Mouse (Mus musculus) heart, embryonic 11.5 days (tissue): ENCODE results near the gene AI661453. TPM values are rescaled to one million over a fixed set of nuclear protein-coding genes. Genes with fewer than 3 reads are reported as not detected.

Source experiments
- ATAC-seq: fragments of 200-750 bp; cut with Nextera tagmentation; replicated peaks from 2 replicates; pipeline ENCODE4 v1.8.0; 2017; ENCODE audit warnings: moderate library complexity; ENCODE audit not compliant: insufficient number of reproducible peaks, low FRiP score, low TSS enrichment
- H3K27ac ChIP-seq: fragments of 300-500 bp; sonication (generic); 2 replicates; pipeline ENCODE4 v1.5.1; 2014; ENCODE audit warnings: mild to moderate bottlenecking, low read depth, low read length
- H3K27me3 ChIP-seq: fragments of 300-500 bp; sonication (generic); 2 replicates; pipeline ENCODE4 v1.6.1; 2014; ENCODE audit warnings: mild to moderate bottlenecking, low read length, mixed read lengths; ENCODE audit not compliant: control insufficient read depth, insufficient read depth
- H3K36me3 ChIP-seq: fragments of 300-500 bp; sonication (generic); 2 replicates; pipeline ENCODE4 v1.6.1; 2014; ENCODE audit warnings: mild to moderate bottlenecking, low read length, moderate library complexity, mixed read lengths; ENCODE audit not compliant: control insufficient read depth, insufficient read depth
- H3K4me1 ChIP-seq: fragments of 300-500 bp; sonication (generic); 2 replicates; pipeline ENCODE4 v1.6.1; 2014; ENCODE audit warnings: low read length; ENCODE audit not compliant: control insufficient read depth, insufficient read depth
- H3K4me2 ChIP-seq: fragments of 300-500 bp; sonication (generic); 2 replicates; pipeline ENCODE4 v1.6.1; 2014; ENCODE audit warnings: mild to moderate bottlenecking, moderate library complexity
- H3K4me3 ChIP-seq: fragments of 300-500 bp; sonication (generic); 2 replicates; pipeline ENCODE4 v1.5.1; 2014; ENCODE audit warnings: low read depth, low read length
- H3K9ac ChIP-seq: fragments of 300-500 bp; sonication (generic); 2 replicates; pipeline ENCODE4 v1.6.1; 2014; ENCODE audit warnings: mild to moderate bottlenecking, low read depth, low read length, moderate library complexity
- H3K9me3 ChIP-seq: fragments of 300-500 bp; sonication (generic); replicated peaks from 2 replicates; pipeline ENCODE4 v1.6.1; 2016; ENCODE audit warnings: low read length; ENCODE audit not compliant: control insufficient read depth
- WGBS: fragments of 180-500 bp; shearing (Covaris S2); extraction: QIAGEN DNeasy Blood & Tissue Kit; methylation state at CpG from one replicate; pipeline ENCODE4 v1.1.7; 2014; ENCODE audit not compliant: insufficient replicate concordance; 5-methylcytosine and 5-hydroxymethylcytosine counted together
- polyA plus RNA-seq: library from polyadenylated mRNA; unstranded; fragments of >200 nt; fragmentation: Nextera tagmentation; extraction: Ambion mirVana; gene quantifications from 2 replicates; pipeline ENCODE4 v1.2.1, GENCODE M21; 2014

AI661453 gene
- polyA plus RNA-seq, 1 experiment from 2014 or later: 1.2 TPM

DNA sequence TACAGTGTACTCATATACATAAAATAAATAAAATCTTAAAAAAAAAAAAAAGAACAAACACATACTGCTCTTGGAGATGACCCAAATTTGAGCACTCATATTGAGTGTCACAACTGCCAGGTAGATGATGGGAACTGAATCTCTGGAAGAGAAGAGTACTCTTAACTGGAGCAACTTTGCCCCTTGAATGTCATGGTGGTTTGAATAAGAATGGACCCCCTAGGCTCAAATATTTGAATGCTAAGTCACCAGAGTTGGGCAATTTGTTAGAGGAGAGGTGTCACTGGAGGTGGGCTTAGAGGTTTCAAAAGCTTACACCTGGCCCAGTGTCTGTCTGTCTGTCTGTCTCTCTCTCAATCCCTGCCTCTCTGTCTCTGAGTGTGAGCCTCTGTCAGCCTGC is 67.3 kb downstream of the AI661453 start:
- Histone ChIP-seq H3K4me2 (no peak overlapping the region), H3K27ac (no peak overlapping the region), H3K9ac (no peak overlapping the region), H3K27me3 (no peaks in the 10 kb centered on the region), H3K9me3 (no peaks in the 10 kb centered on the region), H3K4me3 (no peak overlapping the region), H3K36me3 (peaks cover 2% of the 10 kb centered on the region; the same call in 1 of the 2 replicates), H3K4me1 (peaks cover 28% of the 10 kb centered on the region)
- no peak for ATAC-seq

DNA sequence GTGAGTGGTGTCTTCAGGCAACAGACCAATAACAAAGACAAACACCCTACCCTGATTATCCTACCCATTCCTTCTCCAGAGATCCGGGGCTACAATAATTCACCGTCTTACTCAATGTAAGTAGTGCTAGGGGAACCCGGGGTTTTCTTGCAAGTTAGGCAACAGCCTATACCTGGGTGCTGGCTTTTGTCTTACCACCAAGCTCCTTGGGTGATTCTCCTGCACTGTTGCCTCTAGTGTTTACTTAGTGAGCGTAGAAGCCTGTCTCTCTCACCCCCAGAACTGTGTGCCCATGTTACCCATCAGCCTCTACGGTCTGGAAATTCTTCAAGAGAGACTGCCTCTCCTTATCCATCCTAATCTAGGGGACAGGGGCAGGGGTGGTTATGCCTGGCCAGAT is 67.8 kb downstream of the AI661453 start:
- H3K9me3 ChIP-seq: no peaks in the 10 kb centered on the region
- 60% methylated on average over 5 of the region's 5 CpGs for WGBS
- H3K9ac ChIP-seq: peak overlapping the region; percentile 80
- peaks cover 2% of the 10 kb centered on the region; the same call in 1 of the 2 replicates for H3K36me3 ChIP-seq
- H3K27me3 ChIP-seq: no peaks in the 10 kb centered on the region
- H3K4me2 ChIP-seq: peak overlapping the region; percentile 87
- H3K4me1 ChIP-seq: peaks cover 28% of the 10 kb centered on the region
- H3K4me3 ChIP-seq: peak overlapping the region; percentile 49
- no peak overlapping the region; the same call in 1 of the 2 replicates for H3K27ac ChIP-seq
- no peak for ATAC-seq

DNA sequence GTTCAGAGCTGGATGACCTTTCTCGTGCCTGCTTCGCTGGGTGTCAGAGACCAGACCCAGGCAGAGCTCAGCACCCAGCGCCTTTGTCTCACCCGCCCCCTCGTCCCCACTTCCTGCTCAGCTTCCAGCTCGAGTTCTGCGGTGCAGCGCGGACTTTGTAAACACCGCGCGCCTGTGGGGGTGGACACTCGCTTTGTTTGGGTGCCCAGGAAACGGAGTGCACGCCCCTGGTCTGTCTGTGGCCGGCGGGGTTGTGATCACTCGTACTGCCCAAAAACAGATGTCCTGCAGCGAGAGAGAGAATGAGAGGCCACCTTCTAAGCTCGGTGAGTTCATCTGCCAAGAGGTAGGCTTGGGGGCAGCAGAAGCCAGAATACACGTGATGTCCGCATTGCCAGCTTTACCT is 68.5 kb downstream of the AI661453 start, which contains the start of gene Ccnd3:
Gene Ccnd3 (plus strand): TSS at position 111 of the 406 bp plus-strand sequence.
- Histone ChIP-seq H3K9ac (peak within 1 kb of the TSS; percentile 80), H3K36me3 (peaks cover 2% of the 10 kb centered on the region; the same call in 1 of the 2 replicates), H3K4me1 (peaks cover 28% of the 10 kb centered on the region), H3K4me2 (peak within 1 kb of the TSS; percentile 87), H3K27ac (peak within 1 kb of the TSS; percentile 57), H3K4me3 (peak within 1 kb of the TSS; percentile 49), H3K27me3 (no peaks in the 10 kb centered on the region), H3K9me3 (no peaks in the 10 kb centered on the region)
- ATAC-seq: peak; percentile 13; the same call in 1 of the 2 replicates
- WGBS: 2% methylated on average over 22 of the region's 22 CpGs

DNA sequence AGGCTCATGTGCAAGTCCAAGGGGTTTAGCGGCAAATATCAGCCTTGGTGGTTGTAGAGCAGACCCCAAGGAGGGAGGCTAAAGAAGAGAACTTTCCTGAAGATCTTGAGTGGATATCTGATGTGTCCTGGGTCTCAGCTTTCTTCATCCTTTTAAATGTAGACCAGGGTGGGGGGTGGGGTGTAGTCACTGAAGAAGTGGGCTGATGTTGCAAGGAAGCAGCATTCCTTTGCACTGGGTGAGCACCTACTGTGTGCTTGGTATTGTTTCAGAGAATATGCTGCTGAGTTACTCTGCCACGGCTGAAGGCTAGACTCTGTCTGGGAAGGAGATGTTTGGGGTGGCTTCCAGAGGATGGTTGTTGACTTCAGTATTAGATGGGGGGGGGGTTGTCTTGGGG is 69.2 kb downstream of the AI661453 start:
- Histone ChIP-seq H3K9ac (peak overlapping the region; percentile 80), H3K4me1 (peaks cover 29% of the 10 kb centered on the region)
- 73% methylated on average over 2 of the region's 2 CpGs for WGBS

DNA sequence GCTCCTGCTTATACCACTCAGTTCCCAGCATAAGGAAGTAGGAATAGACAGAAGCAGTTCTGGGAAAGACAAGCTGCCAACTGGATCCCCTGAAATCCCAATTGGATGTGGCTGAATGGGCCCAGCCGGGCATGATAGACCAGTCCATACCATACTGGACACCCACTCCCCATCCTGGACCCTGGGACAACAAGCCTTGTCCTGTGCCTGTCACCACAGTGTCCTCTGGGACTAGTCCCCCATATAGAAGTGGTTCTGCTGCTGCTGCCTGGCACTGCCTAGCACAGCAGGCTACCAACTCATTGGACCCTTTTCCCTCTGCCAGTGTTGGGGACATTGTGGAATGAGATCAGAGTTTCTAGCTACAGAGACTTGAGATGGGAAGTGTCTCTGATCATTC is 69.6 kb downstream of the AI661453 start:
- no peaks in the 10 kb centered on the region; the same call in 1 of the 2 replicates for H3K36me3 ChIP-seq
- peaks cover 29% of the 10 kb centered on the region for H3K4me1 ChIP-seq
- H3K9me3 ChIP-seq: no peaks in the 10 kb centered on the region
- no peak overlapping the region for H3K27ac ChIP-seq
- peak overlapping the region; percentile 87; the same call in 1 of the 2 replicates for H3K4me2 ChIP-seq
- ATAC-seq: no peak
- 94% methylated on average over 1 of the region's 1 CpGs for WGBS
- no peak overlapping the region for H3K9ac ChIP-seq
- H3K27me3 ChIP-seq: no peaks in the 10 kb centered on the region
- no peak overlapping the region for H3K4me3 ChIP-seq

More for the DNA sequence above, 69.2 kb downstream of the AI661453 start:
- H3K4me2 ChIP-seq: peak overlapping the region; percentile 87
- H3K27me3 ChIP-seq: no peaks in the 10 kb centered on the region
- H3K4me3 ChIP-seq: peak overlapping the region; percentile 49
- H3K27ac ChIP-seq: no peak overlapping the region
- no peaks in the 10 kb centered on the region; the same call in 1 of the 2 replicates for H3K36me3 ChIP-seq
- H3K9me3 ChIP-seq: no peaks in the 10 kb centered on the region
- ATAC-seq: no peak

DNA sequence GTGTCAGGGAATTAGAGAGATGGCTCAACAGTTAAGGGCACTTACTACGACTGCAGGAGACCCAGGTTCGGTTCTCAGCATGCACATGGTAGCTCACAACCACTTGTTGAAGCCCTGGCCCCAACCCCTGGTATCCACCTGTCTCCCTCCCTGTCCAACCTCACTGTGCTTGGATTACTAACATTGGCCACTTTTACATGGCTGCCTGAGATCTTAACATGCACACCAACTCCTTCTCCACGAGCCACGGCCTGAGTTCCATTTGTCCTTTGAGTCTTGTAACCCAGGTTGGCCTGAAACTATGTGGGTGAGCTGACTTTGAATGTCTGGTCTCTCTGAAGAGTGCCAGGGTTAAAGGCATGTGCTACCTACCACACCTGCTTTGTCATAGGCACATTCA is 70.3 kb downstream of the AI661453 start:
- no peaks in the 10 kb centered on the region for H3K27me3 ChIP-seq
- H3K9me3 ChIP-seq: no peaks in the 10 kb centered on the region
- no peak overlapping the region for H3K4me3 ChIP-seq
- H3K36me3 ChIP-seq: no peaks in the 10 kb centered on the region
- WGBS: 85% methylated on average over 4 of the region's 4 CpGs
- no peak overlapping the region for H3K9ac ChIP-seq
- peaks cover 30% of the 10 kb centered on the region for H3K4me1 ChIP-seq
- no peak for ATAC-seq
- H3K27ac ChIP-seq: no peak overlapping the region
- no peak overlapping the region for H3K4me2 ChIP-seq

DNA sequence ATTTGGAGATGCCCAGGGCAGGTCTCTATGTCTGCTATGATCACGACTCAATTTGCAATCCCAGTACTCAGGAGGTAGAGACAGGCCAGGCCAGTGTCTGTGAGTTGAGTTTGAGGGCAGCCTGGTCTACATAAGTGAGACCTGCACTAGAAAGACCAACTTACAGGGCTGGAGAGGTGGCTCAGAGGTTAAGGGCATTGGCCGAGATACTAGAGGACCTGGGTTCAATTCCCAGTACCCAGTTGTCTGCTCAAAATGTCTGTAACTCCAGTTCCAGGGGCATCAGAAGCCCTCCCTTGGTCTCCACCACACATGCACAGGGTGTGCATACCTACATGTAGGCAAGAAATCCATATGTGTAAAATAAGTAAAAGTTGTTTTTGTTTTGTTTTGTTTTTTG is 71.1 kb downstream of the AI661453 start:
- Histone ChIP-seq H3K4me1 (peaks cover 35% of the 10 kb centered on the region), H3K4me2 (peak overlapping the region; percentile 60), H3K27me3 (no peaks in the 10 kb centered on the region), H3K9me3 (no peaks in the 10 kb centered on the region), H3K36me3 (no peaks in the 10 kb centered on the region), H3K9ac (no peak overlapping the region), H3K27ac (peak overlapping the region; percentile 87; the same call in 1 of the 2 replicates), H3K4me3 (no peak overlapping the region)
- ATAC-seq: no peak
- WGBS: 81% methylated on average over 2 of the region's 2 CpGs

DNA sequence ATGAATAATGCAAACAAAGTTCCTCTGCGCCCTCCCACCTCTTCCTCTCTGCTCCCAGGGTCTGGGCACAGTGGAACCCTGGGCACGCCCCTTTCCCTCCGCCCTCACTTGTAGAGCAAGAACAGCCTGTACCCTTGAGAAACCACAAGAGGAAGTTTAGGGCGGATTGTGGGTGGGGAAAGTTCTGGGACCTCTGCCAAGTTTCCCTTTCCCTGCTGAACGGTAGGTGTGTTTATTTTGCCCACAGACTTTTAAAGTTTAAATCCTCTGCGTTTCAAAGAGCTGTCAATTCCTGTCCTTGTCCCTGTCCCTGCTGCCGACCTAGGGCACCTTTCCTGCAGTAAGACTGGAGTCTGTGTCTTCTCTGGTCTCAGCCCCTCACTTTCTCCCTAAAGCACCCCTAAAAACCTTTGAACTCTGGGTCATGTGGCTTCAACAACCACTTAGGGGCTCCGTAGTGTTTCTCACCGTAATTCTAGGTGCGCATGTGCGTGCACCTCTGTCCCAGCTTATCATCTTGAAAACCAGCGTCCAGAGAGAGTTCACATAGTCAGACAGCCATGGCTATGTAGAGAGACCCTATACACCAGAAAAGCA is 71.7 kb downstream of the AI661453 start:
- ATAC-seq: peak; percentile 56; the same call in 1 of the 2 replicates
- Histone ChIP-seq H3K4me2 (peak overlapping the region; percentile 60), H3K36me3 (no peaks in the 10 kb centered on the region), H3K9ac (peak overlapping the region; percentile 61; the same call in 1 of the 2 replicates), H3K4me3 (peak overlapping the region; percentile 35), H3K27me3 (no peaks in the 10 kb centered on the region), H3K27ac (peak overlapping the region; percentile 87), H3K9me3 (no peaks in the 10 kb centered on the region), H3K4me1 (peaks cover 36% of the 10 kb centered on the region)
- 28% methylated on average over 12 of the region's 12 CpGs for WGBS
